Comparison of ENCODE assay signal across 8 mouse cellular contexts in the genomic region with DNA sequence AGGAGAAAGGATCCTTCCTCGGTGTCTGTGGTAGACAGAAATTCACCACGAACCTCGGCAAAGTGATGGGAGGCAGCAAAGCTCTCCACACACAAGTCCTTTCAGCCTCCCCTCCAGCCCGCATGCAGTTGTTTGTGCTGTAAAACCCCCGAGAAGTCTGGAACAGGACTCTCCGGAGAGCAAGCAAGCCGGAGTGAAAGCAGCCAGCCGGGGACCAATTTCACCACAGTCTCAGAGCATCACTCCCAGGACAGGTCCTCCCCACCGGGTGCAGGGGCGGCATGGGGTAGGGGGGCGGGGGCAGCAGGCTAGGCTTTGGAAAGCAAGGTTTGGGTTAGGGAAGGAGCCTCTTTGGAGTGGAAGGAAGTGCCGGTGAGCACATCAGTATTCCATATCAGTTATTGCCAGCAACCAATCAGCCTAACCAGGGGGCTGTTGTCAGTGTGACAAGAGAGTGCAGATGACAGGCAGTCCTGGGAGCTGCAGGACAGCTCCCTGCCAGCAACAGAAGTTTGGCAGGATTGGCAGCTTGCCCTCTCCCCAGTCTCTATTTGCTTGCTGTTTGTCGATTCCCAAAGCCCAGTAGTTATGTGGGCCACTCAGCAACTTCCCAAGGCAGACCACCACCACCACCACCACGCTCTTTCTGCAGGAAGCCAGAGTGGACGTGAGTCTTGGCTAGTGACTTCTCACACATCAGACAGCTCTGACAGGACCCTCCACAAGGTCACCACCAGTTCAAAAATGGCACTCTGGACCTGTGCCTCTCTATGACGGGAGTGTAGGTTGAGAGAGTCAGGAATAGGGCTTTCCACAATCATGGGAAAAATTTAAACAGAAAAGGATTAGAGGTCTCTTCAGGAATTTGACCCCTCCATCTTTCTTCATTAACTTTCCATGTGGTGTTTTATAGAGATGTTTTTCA.
A peak's percentile ranks its signal among the peaks of the same experiment; 100 is the strongest.
DNase-seq lines count a peak whose midpoint lies in the region; ATAC-seq lines count a peak whose summit lies in the region.

No protein-coding gene starts in this region.

- H3K9ac ChIP-seq in embryonic facial prominence, embryonic 15.5 days: no peak overlapping the region
- H3K9ac ChIP-seq in hindbrain, embryonic 15.5 days: peak overlapping the region; percentile 66

- H3K4me2 ChIP-seq in embryonic facial prominence, embryonic 15.5 days (replicated peaks): peak overlapping the region; percentile 49
- H3K4me2 ChIP-seq in hindbrain, embryonic 15.5 days: peak overlapping the region; percentile 85

- 0 out of 2 replicates have a peak, but pooled peaks have one; percentile 13 for ATAC-seq in cerebellum, adult (ENCODE audit: insufficient number of reproducible peaks, low FRiP score, low TSS enrichment)
- no peak for ATAC-seq in embryonic facial prominence, embryonic 15.5 days (ENCODE audit: insufficient number of reproducible peaks, low FRiP score, low TSS enrichment, low read depth)
- peak; percentile 88 for ATAC-seq in hindbrain, embryonic 15.5 days (ENCODE audit: low FRiP score, low read depth)

- 4% methylated on average over 16 of the region's 16 CpGs for WGBS in embryonic facial prominence, embryonic 15.5 days
- 2% methylated on average over 16 of the region's 16 CpGs for WGBS in hindbrain, embryonic 15.5 days

- H3K4me1 ChIP-seq in embryonic facial prominence, embryonic 15.5 days: peaks cover 14% of the 10 kb centered on the region
- peaks cover 20% of the 10 kb centered on the region for H3K4me1 ChIP-seq in hindbrain, embryonic 15.5 days (replicated peaks)

- no peak overlapping the region for H3K27ac ChIP-seq in embryonic facial prominence, embryonic 15.5 days (replicated peaks)
- H3K27ac ChIP-seq in hindbrain, embryonic 15.5 days (replicated peaks): peak overlapping the region; percentile 87

- peak overlapping the region; percentile 30 for H3K4me3 ChIP-seq in embryonic facial prominence, embryonic 15.5 days (replicated peaks)
- peak overlapping the region; percentile 56 for H3K4me3 ChIP-seq in hindbrain, embryonic 15.5 days

- no peaks in the 10 kb centered on the region; the same call in 1 of the 2 replicates for H3K27me3 ChIP-seq in embryonic facial prominence, embryonic 15.5 days
- H3K27me3 ChIP-seq in hindbrain, embryonic 15.5 days: no peaks in the 10 kb centered on the region

- no peak for DNase-seq in cerebellum, adult 9-10 months
- peak; percentile 22 for DNase-seq in Muller cell, postnatal 12 days (ENCODE audit: inconsistent ontology term)
- peak; percentile 41 for DNase-seq in mesoderm, embryonic 11.5 days (ENCODE audit: low read depth, low spot score)
- DNase-seq in yolk sac, embryonic 10.5 days (ENCODE audit: low spot score): peak; percentile 2
- DNase-seq in thymus, postnatal 14 days: no peak

- H3K9me3 ChIP-seq in embryonic facial prominence, embryonic 15.5 days (replicated peaks): no peaks in the 10 kb centered on the region
- no peaks in the 10 kb centered on the region for H3K9me3 ChIP-seq in hindbrain, embryonic 15.5 days

- H3K36me3 ChIP-seq in embryonic facial prominence, embryonic 15.5 days: no peaks in the 10 kb centered on the region
- H3K36me3 ChIP-seq in hindbrain, embryonic 15.5 days: no peaks in the 10 kb centered on the region

Comparison
In these comparisons a context has a peak if more than half of its experiments do, and no peak if none do; other contexts are left out.
1. DNase-seq: peak in Muller cell, postnatal 12 days (single experiment), mesoderm, embryonic 11.5 days (single experiment) and yolk sac, embryonic 10.5 days (single experiment); none in cerebellum, adult 9-10 months (single experiment) and thymus, postnatal 14 days (single experiment).